Mouse (Mus musculus) lung, postnatal 14 days (tissue): Measurements from ENCODE around the gene Ccnc.
A peak's percentile ranks its signal among the peaks of the same experiment; 100 is the strongest.
"Not testable (repeated sequence)": the region's sequence is repeated elsewhere in the genome, so short reads cannot be mapped to it uniquely, and the experiment has no call there.

ENCODE experiments used
- DNase-seq: peaks from one replicate; pipeline ENCODE4 v3.0.0; 2021

The Ccnc gene

DNA sequence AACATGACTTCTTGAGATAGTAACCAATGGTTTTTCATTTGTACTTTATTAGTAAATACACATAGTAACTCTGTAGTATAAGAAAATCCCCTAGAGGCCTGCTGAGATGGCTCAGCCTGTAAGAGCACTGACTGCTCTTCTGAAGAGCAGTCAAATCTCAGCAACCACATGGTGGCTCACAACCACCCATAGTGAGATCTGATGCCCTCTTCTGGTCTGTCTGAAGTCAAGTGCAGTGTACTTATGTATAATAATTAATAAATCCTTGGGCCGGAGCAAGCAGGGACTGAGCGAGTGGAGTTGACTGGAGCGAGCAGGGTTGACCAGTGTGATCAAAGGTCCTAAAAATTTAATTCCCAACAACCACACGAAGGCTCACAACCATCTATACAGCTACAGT, 11.7 kb downstream of the Ccnc start:
- peak; percentile 7 for DNase-seq

DNA sequence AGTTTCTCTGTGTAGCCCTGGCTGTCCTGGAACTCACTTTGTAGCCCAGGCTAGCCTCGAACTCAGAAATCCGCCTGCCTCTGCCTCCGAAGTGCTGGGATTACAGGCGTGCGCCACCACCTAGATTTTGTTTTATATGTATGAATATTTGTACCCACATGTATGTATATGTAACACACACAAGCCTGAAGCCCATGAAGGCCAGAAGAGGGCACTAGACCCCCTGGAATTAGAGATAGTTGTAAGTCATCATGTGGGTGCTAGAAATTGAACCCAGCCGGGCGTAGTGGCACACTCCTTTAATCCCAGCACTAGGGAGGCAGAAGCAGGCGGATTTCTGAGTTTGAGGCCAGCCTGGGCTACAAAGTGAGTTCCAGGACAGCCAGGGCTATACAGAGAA, 16.6 kb downstream of the Ccnc start:
- not testable (repeated sequence) for DNase-seq

GRCm38 (mm10) chr4:21745723-21746122, 18.2 kb downstream of the Ccnc start:
- no peak for DNase-seq

DNA sequence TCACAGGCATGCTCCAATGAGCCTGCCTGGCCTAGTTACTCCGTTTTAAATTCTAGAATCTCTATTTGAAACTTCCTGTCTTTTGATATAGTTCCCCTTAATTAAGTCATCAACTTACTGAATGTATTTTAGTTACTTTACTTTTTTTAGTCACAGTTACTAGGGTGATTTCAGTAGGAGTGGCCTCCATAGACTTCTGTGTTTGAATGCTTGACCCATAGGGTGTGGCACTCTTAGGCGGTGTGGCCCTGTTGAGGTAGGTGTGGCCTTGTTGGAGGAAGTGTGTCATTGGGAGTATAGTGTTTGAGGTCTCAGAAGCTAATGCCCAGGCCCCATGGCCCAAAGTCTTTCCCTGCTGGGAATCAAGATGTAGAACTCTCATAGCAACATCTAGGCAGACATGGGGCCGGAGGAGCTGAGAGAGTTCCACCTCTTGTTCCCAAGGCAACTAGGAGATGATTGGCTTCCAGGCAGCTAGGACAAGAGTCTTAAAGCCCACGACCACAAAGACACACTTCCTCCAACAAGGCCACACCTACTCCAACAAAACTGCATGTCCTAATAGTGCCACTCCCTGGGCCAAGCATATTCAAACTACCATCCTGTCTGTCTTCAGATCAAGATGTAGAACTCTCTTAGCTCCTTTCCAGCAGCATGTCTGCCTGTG, 27.8 kb downstream of the Ccnc start:
- no peak for DNase-seq

DNA sequence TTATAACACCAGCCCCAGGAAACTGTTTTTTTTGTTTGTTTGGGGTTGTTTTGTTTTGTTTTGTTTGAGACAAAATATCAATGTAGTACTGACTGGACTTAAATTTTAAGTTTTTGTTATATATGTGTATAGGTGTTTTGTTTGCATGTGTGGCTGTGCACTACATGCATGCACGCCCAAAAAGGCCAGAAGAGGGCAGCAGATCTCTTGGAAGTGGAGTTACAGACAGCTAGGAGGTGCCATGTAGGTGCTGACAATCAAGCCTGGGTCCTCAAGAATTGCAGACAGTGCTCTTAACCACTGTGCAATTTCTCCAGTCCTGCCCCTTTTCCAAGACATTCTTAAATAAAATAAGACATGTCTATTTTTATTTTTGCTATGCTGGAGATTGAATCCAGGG, 31.4 kb downstream of the Ccnc start:
- DNase-seq: no peak

- DNase-seq: peak; percentile 23
These were observed 34.1 kb downstream of the Ccnc start for GRCm38 (mm10) chr4:21761416-21762160.

DNA sequence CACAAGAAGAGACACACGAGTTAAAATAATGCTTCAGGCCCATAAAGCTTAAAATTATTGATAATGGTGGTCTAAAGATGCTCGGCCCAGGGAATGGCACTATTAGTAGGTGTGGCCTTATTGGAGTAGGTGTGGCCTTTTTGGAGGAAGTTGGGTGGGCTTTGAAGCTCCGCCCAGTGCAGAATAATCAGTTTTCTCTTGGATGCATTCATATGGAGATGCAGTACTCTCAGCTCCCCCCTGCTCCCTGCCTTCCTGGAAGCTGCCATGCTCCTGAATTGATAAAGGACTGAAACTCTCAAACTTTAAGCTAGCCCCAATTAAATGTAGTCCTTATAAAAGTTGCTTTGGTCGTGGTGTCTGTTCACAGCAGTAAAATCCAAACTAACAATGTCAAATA, 36.3 kb downstream of the Ccnc start:
- DNase-seq: no peak

DNA sequence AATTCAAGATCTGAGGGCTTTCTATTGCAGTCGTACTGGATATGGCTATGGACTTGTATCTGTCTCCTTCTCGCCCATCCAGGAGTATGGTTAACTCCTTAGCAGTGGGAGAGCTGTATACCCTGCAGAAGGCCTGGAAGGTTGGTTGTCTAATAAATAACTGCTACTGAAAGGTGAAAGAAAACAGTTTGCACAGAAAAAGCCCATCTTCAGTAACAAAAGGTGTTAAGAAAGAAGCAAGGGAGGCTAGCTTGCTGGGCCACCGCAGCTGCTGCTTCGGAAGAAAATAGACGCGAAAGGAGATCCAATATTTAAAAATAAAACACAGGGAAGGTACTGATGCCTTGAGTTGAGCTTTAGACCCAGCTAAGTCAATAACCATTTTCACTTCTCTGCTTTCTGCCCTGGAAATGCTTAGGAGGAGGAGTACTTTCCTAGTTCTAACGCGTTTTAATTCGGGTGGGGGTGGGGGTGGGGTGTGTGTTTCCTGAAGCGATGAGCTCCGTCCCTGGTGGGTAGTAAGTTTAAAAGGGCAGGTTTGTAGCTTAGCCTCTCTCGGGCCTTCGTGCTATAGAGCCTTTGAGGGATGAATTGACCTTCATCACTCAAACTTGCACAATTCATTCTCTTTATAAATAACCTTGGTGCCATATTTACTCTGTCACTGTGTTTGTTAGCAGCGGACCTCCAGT, 38.8 kb downstream of the Ccnc start:
- DNase-seq: no peak

DNA sequence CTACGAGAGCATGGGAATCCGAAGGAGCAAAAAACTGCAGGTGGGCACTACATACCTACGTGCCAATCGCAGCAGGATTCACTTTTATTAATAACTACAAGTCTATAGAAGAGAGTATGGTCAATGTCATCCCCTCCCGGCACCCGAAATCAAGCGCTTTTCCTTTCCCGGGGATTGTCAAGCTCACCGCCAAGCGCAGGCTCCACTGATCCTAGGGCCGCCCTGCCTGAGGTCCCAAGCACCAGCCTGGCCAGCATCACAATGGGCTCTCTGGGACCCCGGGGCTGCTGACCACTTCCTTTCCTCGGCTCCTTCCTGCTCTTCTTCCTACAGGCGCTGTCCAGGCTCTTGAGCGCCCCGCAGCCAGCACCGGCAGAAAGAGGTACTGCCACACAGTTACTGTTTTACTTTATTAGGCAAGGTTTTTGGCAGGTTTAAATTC, 39.4 kb downstream of the Ccnc start, which contains the start of the genes Usp45 and Tstd3:
Usp45 (plus strand) TSS at position 294 of the 442 bp plus-strand sequence.
Tstd3 (minus strand) TSS at position 350 of the 442 bp plus-strand sequence.
- peak; percentile 79 for DNase-seq

GRCm38 (mm10) chr4:21771064-21771463, 43.6 kb downstream of the Ccnc start:
- no peak for DNase-seq

- DNase-seq: no peak
These were observed 44.8 kb downstream of the Ccnc start for GRCm38 (mm10) chr4:21772306-21772705.

DNA sequence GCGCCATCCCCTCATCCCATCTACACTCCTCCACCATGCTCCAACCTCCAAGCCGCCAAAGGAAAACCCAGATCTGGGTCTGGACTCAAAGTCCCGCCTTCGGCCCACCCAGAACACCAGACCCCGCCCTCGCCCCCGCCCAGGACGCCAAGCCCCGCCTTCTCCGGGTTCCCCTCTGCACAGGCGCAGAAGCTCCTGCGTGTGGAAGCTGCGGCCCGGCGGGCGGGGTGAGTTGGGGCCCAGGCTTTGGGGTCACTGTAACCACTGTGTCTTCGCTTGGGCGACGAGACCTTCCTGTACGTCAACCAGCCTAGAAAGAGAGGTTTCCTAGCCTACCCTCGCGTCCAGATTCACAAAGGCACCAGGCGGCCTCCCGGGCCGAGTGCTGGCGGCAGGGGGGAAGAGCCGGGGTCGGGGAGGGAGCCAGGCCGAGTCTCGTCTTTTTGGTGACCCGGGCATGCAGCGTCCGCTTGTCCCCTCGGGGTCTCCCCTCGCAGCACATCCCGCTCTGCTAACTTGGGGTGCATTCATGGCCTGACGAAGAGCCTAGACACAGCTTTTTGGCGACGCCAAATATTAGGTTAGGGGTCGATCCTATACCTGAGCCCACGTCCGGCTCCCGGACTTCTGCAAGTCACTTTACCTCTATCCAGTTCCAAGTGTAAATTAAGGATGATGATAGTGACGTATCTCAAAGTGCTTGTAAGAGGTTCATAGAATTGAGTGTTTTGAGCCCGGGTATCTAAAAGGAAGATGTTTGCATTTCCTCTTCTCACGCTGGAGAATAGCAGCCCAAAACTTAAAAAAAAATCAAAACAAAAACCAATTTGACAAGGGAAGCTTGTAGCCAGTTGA, 48.8 kb downstream of the Ccnc start:
- peak; percentile 95 for DNase-seq

DNA sequence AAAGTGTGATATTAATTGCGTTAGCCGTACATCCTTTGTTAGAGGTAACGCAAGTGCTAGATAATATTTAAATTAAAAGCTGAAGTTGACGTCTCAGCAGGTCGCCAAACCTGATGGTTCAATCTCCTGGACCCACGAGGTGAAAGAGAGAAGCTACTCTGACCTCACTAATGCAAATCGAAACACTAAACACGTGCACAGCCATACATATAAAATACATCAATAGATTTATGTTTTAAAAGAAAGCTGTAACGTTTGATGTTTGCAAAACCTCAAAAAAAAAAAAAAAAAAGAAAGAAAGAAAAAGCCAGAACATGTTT, 49.4 kb downstream of the Ccnc start:
- DNase-seq: no peak

DNA sequence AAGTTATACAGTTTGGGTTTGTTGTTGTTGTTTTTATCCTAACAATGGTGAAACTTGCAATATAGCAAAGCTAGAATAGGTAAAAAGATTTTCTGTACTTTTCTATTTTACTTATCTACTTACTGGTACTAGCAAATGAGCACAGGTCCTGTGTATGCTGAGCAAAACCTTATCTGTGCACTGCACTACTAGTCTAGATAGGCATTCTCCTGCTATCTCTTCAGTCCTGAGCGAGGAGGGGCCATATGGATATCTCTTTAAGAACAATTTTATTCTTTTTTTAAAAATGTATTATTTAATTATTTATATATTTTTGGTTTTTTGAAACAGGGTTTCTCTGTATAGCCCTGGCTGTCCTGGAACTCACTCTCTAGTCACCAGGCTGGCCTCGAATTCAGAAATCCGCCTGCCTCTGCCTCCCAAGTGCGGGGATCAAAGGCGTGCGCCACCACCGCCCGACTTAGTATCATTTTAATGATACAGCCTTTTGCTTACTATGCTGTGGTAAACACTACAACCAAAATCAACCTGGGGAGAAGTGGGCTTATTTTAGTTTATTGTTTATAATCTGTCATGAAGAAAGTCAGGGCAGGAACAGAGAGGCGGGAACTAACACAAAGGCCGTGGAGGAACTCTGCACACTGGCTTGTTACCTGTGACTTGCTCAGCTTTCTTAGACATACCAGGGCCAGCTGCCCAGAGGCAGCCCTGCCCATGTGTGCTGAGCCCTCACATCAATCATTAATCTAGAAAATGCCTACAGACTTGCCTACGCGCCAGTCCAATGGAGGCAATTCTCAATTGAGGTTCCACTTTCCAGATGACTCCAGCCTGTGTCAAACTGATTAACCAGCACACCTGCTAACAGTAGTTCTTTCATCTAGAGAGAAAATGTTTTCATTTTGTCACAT, 53.6 kb downstream of the Ccnc start:
- DNase-seq: no peak

DNA sequence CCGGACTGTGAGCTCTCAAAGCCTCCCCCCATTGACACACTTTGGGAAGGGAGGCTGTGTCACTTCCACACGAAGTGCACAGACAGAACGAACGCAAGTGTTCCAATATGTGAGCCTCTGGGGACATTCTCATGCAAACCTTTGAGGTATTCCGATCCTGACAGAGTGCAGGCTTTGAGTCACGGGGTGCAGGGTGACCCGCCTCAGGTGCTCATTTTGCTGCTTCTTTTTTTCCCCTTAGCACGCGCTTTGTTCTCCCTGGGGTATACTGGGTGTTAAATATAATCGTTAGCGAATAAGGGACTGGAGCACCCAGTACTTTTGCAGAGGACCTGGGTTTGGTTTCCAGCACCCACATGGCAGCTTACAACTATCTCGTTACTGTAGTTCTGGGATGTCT, 58.8 kb downstream of the Ccnc start:
- DNase-seq: no peak

GRCm38 (mm10) chr4:21788903-21789302, 61.4 kb downstream of the Ccnc start:
- DNase-seq: no peak

- no peak for DNase-seq
These were observed 62.3 kb downstream of the Ccnc start for GRCm38 (mm10) chr4:21789836-21790235.

DNA sequence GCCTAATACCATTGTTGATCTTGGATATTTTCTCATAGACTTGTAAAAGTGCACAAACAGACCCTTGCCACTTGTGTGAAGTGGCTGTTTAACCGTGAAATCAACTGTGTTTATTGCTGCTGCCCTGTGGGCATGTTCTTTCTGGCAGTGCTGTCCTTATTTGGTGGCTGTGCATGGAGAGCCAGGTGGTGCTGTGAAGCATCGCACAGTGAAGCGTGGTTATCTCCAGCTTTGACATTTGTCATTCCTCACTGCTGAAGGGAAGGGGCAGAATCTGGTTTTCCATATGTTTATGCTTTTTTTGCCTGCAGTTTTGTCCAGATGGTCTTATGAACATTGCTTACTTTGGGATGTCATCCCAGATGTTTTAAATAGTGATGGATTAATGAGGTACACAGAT, 66.1 kb downstream of the Ccnc start:
- DNase-seq: no peak

DNA sequence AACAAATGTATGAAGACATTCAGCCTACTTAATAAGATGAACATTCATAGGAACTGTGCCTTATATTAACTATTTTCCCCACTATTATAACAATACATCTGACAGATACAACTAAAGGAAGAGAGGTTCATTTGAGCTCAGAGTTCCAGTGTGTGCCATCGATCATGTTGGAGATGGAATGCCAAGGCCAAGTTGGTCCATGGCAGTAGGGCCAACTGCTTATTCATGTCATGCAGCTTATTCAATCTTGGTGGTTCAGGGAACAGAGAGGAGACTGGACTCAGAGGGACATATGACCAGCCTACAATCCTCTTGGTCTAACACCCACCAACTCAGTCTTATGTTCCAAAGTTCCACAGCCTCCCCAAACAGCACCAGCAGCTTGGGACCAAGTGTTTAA, 73.5 kb downstream of the Ccnc start:
- no peak for DNase-seq

DNA sequence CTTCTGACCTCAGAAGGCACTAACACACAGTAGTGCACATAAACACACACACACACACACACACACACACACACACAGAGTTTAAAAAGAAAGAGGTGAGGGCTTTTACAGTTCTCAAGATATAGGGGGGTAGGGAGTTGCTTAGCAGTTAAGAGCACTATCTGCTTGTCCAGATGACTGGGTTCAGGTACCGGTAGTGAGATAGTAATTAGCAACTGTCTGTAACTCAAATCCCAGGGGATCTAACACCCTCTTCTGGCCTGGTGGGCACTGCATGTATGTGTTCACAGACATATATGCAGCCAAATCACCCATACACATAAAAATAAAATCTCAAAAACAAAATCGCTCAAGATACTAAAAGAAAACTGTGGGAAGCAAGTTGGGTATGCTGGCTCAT, 74.1 kb downstream of the Ccnc start:
- no peak for DNase-seq

DNA sequence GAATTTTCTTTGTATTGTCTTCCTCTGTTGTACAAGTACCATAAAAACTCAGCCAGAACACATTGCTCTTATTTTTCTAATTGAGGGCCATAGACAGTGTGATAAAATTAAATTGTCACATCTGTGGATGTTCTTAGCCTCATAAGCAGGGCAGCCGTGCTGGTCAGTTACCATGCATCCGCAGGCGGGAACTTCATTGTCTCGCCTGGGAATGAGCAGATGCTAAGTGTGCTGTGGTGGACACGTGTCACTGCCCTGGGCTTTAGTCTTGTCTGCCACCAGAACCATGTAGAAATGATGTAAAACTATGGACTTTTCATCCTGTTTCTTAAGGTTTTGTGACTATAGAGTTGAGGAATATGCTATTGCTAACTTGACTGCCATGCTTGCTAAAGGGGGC, 79.7 kb downstream of the Ccnc start:
- DNase-seq: no peak
